Comparison of ENCODE assay signal across 7 mouse cellular contexts in genomic region chr7:29309221-29309721, GRCm38 (mm10). TPM values are rescaled to one million over a fixed set of nuclear protein-coding genes. Genes with fewer than 3 reads are reported as not detected.
DNase-seq lines count a peak whose midpoint lies in the region; ATAC-seq and TF ChIP-seq lines count a peak whose summit lies in the region.

No protein-coding gene starts in this region.

- H3K36me3 ChIP-seq in spleen, adult 2 months (ENCODE audit: control insufficient read depth, insufficient read depth, low read length): no peaks in the 10 kb centered on the region
- H3K36me3 ChIP-seq in heart, embryonic 12.5 days: no peaks in the 10 kb centered on the region
- peaks cover 9% of the 10 kb centered on the region; the same call in 1 of the 2 replicates for H3K36me3 ChIP-seq in midbrain, postnatal 0 days (ENCODE audit: insufficient read depth, low read length)

- 2% methylated on average over 36 of the region's 36 CpGs for WGBS in spleen, adult 2 months
- WGBS in heart, embryonic 12.5 days: 1% methylated on average over 33 of the region's 36 CpGs
- WGBS in midbrain, postnatal 0 days: 1% methylated on average over 32 of the region's 36 CpGs

- H3K27ac ChIP-seq in spleen, adult 2 months (ENCODE audit: insufficient read depth, low read length): no peak overlapping the region
- no peak overlapping the region for H3K27ac ChIP-seq in heart, embryonic 12.5 days (ENCODE audit: poor library complexity, severe bottlenecking)
- peak overlapping the region; percentile 78; the same call in 1 of the 2 replicates for H3K27ac ChIP-seq in midbrain, postnatal 0 days (ENCODE audit: low read depth, low read length)

- 0 out of 2 replicates have a peak, but pooled peaks have one; percentile 6 for ATAC-seq in heart, embryonic 12.5 days (ENCODE audit: insufficient number of reproducible peaks, low FRiP score)
- ATAC-seq in midbrain, postnatal 0 days (ENCODE audit: low FRiP score): no peak

- H3K4me3 ChIP-seq in spleen, adult 2 months (ENCODE audit: extremely low read depth, insufficient read depth, insufficient read length): peak overlapping the region; percentile 25; the same call in 1 of the 2 replicates
- peak overlapping the region; percentile 53 for H3K4me3 ChIP-seq in heart, embryonic 12.5 days
- peak overlapping the region; percentile 82 for H3K4me3 ChIP-seq in midbrain, postnatal 0 days (ENCODE audit: low read depth, low read length)

- H3K4me1 ChIP-seq in spleen, adult 2 months (ENCODE audit: control insufficient read depth, insufficient read depth, insufficient read length): peaks cover 10% of the 10 kb centered on the region
- H3K4me1 ChIP-seq in heart, embryonic 12.5 days (replicated peaks): peaks cover 35% of the 10 kb centered on the region
- peaks cover 8% of the 10 kb centered on the region; the same call in 1 of the 2 replicates for H3K4me1 ChIP-seq in midbrain, postnatal 0 days (ENCODE audit: insufficient read depth, low read length)

- peaks cover 15% of the 10 kb centered on the region for H3K27me3 ChIP-seq in spleen, adult 2 months (ENCODE audit: control insufficient read depth, insufficient read depth, low read length)
- H3K27me3 ChIP-seq in heart, embryonic 12.5 days (replicated peaks): peaks cover 70% of the 10 kb centered on the region
- no peaks in the 10 kb centered on the region for H3K27me3 ChIP-seq in midbrain, postnatal 0 days (ENCODE audit: insufficient read depth, low read length)

- TF ChIP-seq CTCF in spleen, adult 2 months (IDR thresholded peaks at IDR 0.05; ENCODE audit: extremely low read depth, insufficient read depth, insufficient read length, insufficient replicate concordance): no peak
- no peak for TF ChIP-seq CTCF in midbrain, postnatal 0 days (IDR thresholded peaks at IDR 0.05)

- H3K4me2 ChIP-seq in heart, embryonic 12.5 days: peak overlapping the region; percentile 98
- H3K4me2 ChIP-seq in midbrain, postnatal 0 days (ENCODE audit: low read depth, low read length, poor library complexity, severe bottlenecking): peak overlapping the region; percentile 95

- peak overlapping the region; percentile 53 for H3K9ac ChIP-seq in heart, embryonic 12.5 days
- peak overlapping the region; percentile 81 for H3K9ac ChIP-seq in midbrain, postnatal 0 days (replicated peaks; ENCODE audit: low read length, poor library complexity, severe bottlenecking)

- H3K9me3 ChIP-seq in heart, embryonic 12.5 days (replicated peaks): no peaks in the 10 kb centered on the region
- H3K9me3 ChIP-seq in midbrain, postnatal 0 days (ENCODE audit: low read length): no peaks in the 10 kb centered on the region

- no peak for DNase-seq in spleen, adult 2 months (ENCODE audit: low read depth in 1 of 2, low spot score in 2 of 2)
- no peak for DNase-seq in spleen, postnatal 14 days (ENCODE audit: low spot score in 2 of 2)
- peak; percentile 46 to 63 for DNase-seq in cerebellum, postnatal 36 days
- peak; percentile 52 to 66 for DNase-seq in kidney, postnatal 4 days
- no peak for DNase-seq in midbrain, postnatal 0 days (ENCODE audit: low spot score)
- DNase-seq in thymus, postnatal 36 days: peak; percentile 48 to 60

- TF ChIP-seq POLR2A in spleen, adult 2 months (IDR thresholded peaks at IDR 0.05; ENCODE audit: low read depth, low read length): no peak

RNA-seq across cellular contexts. Expression of gene Dpf1, which starts 5.5 kb away (rescaled TPM):
- polyA plus RNA-seq in spleen, adult 2 months (2012; rRNA removed): 0.06 and 0.35 TPM in 2 replicates
- 2.2 TPM in 2 replicates for polyA plus RNA-seq in heart, embryonic 12.5 days (2016; fragmentation: Nextera tagmentation; extraction: Ambion mirVana)
- 192 and 197 TPM in 2 replicates for total RNA-seq in midbrain, postnatal 0 days (2014; rRNA removed)
- polyA plus RNA-seq in midbrain, postnatal 0 days (2015; fragmentation: Nextera tagmentation; extraction: Ambion mirVana): 160 and 162 TPM in 2 replicates

RNA-seq across cellular contexts. Expression of gene Ppp1r14a, which starts 20.2 kb away (rescaled TPM):
- polyA plus RNA-seq in spleen, adult 2 months (2012; rRNA removed): 27.3 and 62.6 TPM in 2 replicates
- 13.2 and 13.9 TPM in 2 replicates for polyA plus RNA-seq in heart, embryonic 12.5 days (2016; fragmentation: Nextera tagmentation; extraction: Ambion mirVana)
- 1.3 TPM in 2 replicates for total RNA-seq in midbrain, postnatal 0 days (2014; rRNA removed)
- 1.4 and 1.7 TPM in 2 replicates for polyA plus RNA-seq in midbrain, postnatal 0 days (2015; fragmentation: Nextera tagmentation; extraction: Ambion mirVana)

RNA-seq across cellular contexts. Expression of gene Spint2, which starts 27.6 kb away (rescaled TPM):
- polyA plus RNA-seq in spleen, adult 2 months (2012; rRNA removed): 69.7 and 88.3 TPM in 2 replicates
- 87.7 and 90.4 TPM in 2 replicates for polyA plus RNA-seq in heart, embryonic 12.5 days (2016; fragmentation: Nextera tagmentation; extraction: Ambion mirVana)
- total RNA-seq in midbrain, postnatal 0 days (2014; rRNA removed): 46.6 and 47.7 TPM in 2 replicates
- 148 and 153 TPM in 2 replicates for polyA plus RNA-seq in midbrain, postnatal 0 days (2015; fragmentation: Nextera tagmentation; extraction: Ambion mirVana)

Comparison
In these comparisons a context has a peak if more than half of its experiments do, and no peak if none do; other contexts are left out.
1. DNase-seq: peak in cerebellum, postnatal 36 days (2 of 2), kidney, postnatal 4 days (2 of 2) and thymus, postnatal 36 days (2 of 2); none in spleen, adult 2 months (0 of 2), spleen, postnatal 14 days (0 of 2) and midbrain, postnatal 0 days (single experiment).
2. H3K4me3 ChIP-seq: peak in every context shown above with its lines; median percentile 82 in midbrain, postnatal 0 days; 53 in heart, embryonic 12.5 days; 25 in spleen, adult 2 months.
3. RNA of gene Dpf1, which starts 5.5 kb away (polyA plus RNA-seq): 160 to 162 TPM in midbrain, postnatal 0 days; 2.2 TPM in heart, embryonic 12.5 days and 0.06 to 0.35 TPM in spleen, adult 2 months; every median in the first group is over 10 times any median in the second.